Mouse (Mus musculus): Measurements from ENCODE around the gene Adam17.

- TF ChIP-seq CTCF (IDR thresholded peaks at IDR 0.05; ENCODE audit: low read depth, low read length): no peak
- TF ChIP-seq POLR2A (IDR thresholded peaks at IDR 0.05; ENCODE audit: borderline replicate concordance, low read depth, low read length): no peak
These were observed 4.9 kb downstream of the Adam17 start for GRCm38 (mm10) chr12:21368376-21369086.
